Mouse (Mus musculus) forebrain, postnatal 0 days (tissue): ENCODE data around the gene Slc6a21. TPM values are rescaled to one million over a fixed set of nuclear protein-coding genes. Genes with fewer than 3 reads are reported as not detected.

Source experiments
- ATAC-seq: fragments of 200-750 bp; cut with Nextera tagmentation; 2 replicates; pipeline ENCODE4 v1.8.0; 2017; ENCODE audit warnings: mild to moderate bottlenecking, moderate library complexity
- DNase-seq: peaks from one replicate; pipeline ENCODE4 v3.0.0-alpha.2; 2015
- H3K27ac ChIP-seq: fragments of 300-500 bp; sonication (generic); 2 replicates; pipeline ENCODE4 v1.5.1; 2014; ENCODE audit warnings: low read depth, mild to moderate bottlenecking, antibody characterized with exemption, low read length, moderate library complexity, mixed read lengths
- H3K27me3 ChIP-seq: fragments of 300-500 bp; sonication (generic); 2 replicates; pipeline ENCODE4 v1.6.1; 2014; ENCODE audit warnings: mild to moderate bottlenecking, low read length, mixed read lengths; ENCODE audit not compliant: insufficient read depth
- H3K36me3 ChIP-seq: fragments of 300-500 bp; sonication (generic); 2 replicates; pipeline ENCODE4 v1.6.1; 2014; ENCODE audit warnings: mild to moderate bottlenecking, moderate library complexity; ENCODE audit not compliant: insufficient read depth
- H3K4me1 ChIP-seq: fragments of 300-500 bp; sonication (generic); 2 replicates; pipeline ENCODE4 v1.6.1; 2014; ENCODE audit warnings: antibody characterized with exemption; ENCODE audit not compliant: insufficient read depth
- H3K4me2 ChIP-seq: fragments of 300-500 bp; sonication (generic); 2 replicates; pipeline ENCODE4 v1.6.1; 2014; ENCODE audit warnings: low read depth, mild to moderate bottlenecking, moderate library complexity
- H3K4me3 ChIP-seq: fragments of 300-500 bp; sonication (generic); 2 replicates; pipeline ENCODE4 v1.5.1; 2014; ENCODE audit warnings: low read depth, low read length, mixed read lengths
- H3K9ac ChIP-seq: fragments of 300-500 bp; sonication (generic); 2 replicates; pipeline ENCODE4 v1.6.1; 2014; ENCODE audit warnings: mild to moderate bottlenecking
- H3K9me3 ChIP-seq: fragments of 300-500 bp; sonication (generic); 2 replicates; pipeline ENCODE4 v1.6.1; 2016; ENCODE audit warnings: low read length
- CTCF ChIP-seq: sonication (generic); IDR thresholded peaks from 2 replicates; pipeline ENCODE4 v1.5.1; 2016; ENCODE audit warnings: antibody characterized with exemption, control low read depth, low read depth
- WGBS: fragments of 180-500 bp; shearing (Covaris S2); extraction: QIAGEN DNeasy Blood & Tissue Kit; methylation state at CpG from one replicate; pipeline ENCODE4 v1.1.7; 2014; 5-methylcytosine and 5-hydroxymethylcytosine counted together
- polyA plus RNA-seq: library from polyadenylated mRNA; unstranded; fragments of >200 nt; fragmentation: Nextera tagmentation; extraction: Ambion mirVana; gene quantifications from 2 replicates; pipeline ENCODE4 v1.2.1, GENCODE M21; 2015
- total RNA-seq: library from RNA; depleted of rRNA; stranded (reverse); fragments of >200 nt; gene quantifications from 2 replicates; pipeline ENCODE4 v1.2.3, GENCODE M21; 2014

Slc6a21 gene
- total and polyA plus RNA-seq, 2 experiments from 2014 or later, result not detected

DNA sequence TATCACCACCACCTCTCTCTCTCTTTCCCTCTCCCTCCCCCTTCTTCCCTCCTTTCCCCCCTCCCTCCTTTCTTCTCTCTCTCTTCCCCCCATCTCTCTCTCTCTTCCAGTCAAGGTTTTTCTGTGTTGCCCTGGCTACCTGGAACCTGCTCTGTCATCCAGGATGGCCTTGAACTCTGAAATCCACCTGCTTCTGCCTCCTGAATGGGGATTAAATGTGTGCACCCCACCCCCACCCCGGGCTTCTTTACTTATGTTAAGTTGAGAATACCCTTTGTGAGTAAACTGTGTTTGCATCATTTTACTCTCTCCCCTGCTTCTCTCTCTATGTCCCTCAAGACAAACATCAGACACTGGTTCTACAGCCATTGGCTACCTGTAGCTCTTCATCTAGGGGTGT is 11.8 kb upstream of the Slc6a21 start:
- no peaks in the 10 kb centered on the region for H3K27me3 ChIP-seq
- no peak overlapping the region for H3K9ac ChIP-seq
- DNase-seq, result no peak
- H3K27ac ChIP-seq, result no peak overlapping the region
- no peak for TF ChIP-seq CTCF
- no peak overlapping the region for H3K4me2 ChIP-seq
- H3K4me1 ChIP-seq, result no peaks in the 10 kb centered on the region
- 81% methylated on average over 1 of the region's 1 CpGs for WGBS
- no peaks in the 10 kb centered on the region for H3K36me3 ChIP-seq
- H3K4me3 ChIP-seq, result no peak overlapping the region
- H3K9me3 ChIP-seq, result no peaks in the 10 kb centered on the region
- ATAC-seq, result no peak

DNA sequence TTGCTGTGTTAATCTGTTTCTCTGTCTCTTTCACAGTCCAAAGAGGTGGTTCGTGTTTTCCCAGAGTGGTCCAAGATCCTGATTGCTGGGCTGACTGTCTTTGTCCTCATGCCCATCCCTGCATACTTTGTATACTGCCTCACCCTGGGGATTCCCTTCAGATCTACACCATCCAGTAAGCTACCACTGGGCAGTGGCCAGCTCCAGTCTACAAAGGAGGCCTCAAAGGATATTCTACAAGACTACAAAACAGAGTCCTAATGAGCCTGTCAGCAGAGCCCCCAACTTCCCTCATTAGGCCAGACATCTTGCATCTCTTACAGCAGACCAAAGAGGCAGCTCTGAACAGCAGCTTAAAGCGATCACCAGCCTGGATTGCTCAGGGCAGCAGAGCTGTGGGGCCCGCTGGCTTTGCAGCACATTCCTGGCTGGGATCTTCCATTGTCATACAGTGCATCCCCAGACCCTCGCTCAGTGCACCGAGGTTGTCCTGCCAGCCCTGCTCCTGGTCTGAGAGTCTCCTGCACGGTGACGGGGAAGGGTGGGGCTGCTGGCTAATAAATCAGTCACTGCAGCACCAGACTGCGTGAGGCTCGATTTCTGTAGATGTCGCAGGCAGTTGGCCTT is 4.4 kb upstream of the Slc6a21 start:
- Histone ChIP-seq H3K27ac (no peak overlapping the region), H3K4me2 (no peak overlapping the region), H3K4me3 (no peak overlapping the region), H3K27me3 (no peaks in the 10 kb centered on the region), H3K9ac (no peak overlapping the region), H3K9me3 (no peaks in the 10 kb centered on the region), H3K4me1 (no peaks in the 10 kb centered on the region), H3K36me3 (no peaks in the 10 kb centered on the region)
- 0 out of 2 replicates have a peak, but pooled peaks have one; percentile 32 for ATAC-seq
- whole genome bisulfite sequencing, result 30% methylated on average over 10 of the region's 10 CpGs
- DNase-seq, result no peak
- no peak for TF ChIP-seq CTCF

DNA sequence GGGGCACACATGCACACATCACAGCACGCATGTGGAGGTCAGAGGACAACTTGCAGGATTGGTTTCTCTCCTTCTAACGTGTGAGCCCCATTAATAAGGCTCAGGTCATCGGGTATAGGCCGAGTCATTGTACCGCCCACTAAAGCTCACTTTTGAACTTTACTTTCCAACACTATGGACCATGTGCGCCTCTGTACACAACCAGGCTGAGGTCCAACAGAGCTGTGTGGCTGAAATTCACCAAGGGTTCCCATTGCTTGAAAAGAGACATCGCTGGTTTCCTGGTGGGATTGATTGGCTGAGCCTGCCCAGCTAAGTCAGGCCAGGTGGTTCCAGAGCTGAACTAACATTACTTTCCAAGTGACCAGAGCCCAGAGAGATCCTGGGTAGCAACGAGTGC is 3.6 kb upstream of the Slc6a21 start:
- DNase-seq, result no peak
- Histone ChIP-seq H3K4me3 (no peak overlapping the region), H3K9ac (no peak overlapping the region), H3K4me2 (no peak overlapping the region), H3K36me3 (no peaks in the 10 kb centered on the region), H3K9me3 (no peaks in the 10 kb centered on the region), H3K27ac (no peak overlapping the region), H3K4me1 (no peaks in the 10 kb centered on the region), H3K27me3 (no peaks in the 10 kb centered on the region)
- TF ChIP-seq CTCF, result no peak
- ATAC-seq, result no peak
- WGBS, result 92% methylated on average over 8 of the region's 8 CpGs

DNA sequence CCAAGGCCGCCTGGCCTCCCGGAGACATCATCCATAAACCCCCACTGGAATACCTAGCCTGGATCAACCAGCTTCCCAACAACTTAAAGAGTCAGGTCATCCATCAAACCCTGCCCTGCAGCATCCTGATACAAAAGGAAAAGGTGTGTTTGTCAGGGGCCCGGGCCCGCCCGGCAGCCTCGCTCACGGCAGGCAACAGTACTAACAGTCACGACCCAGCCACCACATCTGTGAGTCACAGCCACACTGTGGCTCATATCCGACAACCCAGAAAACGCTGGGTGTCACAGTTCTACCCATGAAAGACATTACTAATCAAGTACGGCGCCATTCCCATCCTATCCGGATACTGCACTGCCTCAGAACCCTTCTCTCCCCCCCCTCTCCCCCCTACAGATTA is 9.2 kb downstream of the Slc6a21 start:
- Histone ChIP-seq H3K4me3 (no peak overlapping the region), H3K36me3 (no peaks in the 10 kb centered on the region), H3K27me3 (no peaks in the 10 kb centered on the region), H3K4me1 (no peaks in the 10 kb centered on the region), H3K4me2 (no peak overlapping the region), H3K27ac (no peak overlapping the region), H3K9me3 (no peaks in the 10 kb centered on the region), H3K9ac (no peak overlapping the region)
- TF ChIP-seq CTCF, result no peak
- no peak for DNase-seq
- 87% methylated on average over 13 of the region's 13 CpGs for WGBS
- ATAC-seq, result no peak

DNA sequence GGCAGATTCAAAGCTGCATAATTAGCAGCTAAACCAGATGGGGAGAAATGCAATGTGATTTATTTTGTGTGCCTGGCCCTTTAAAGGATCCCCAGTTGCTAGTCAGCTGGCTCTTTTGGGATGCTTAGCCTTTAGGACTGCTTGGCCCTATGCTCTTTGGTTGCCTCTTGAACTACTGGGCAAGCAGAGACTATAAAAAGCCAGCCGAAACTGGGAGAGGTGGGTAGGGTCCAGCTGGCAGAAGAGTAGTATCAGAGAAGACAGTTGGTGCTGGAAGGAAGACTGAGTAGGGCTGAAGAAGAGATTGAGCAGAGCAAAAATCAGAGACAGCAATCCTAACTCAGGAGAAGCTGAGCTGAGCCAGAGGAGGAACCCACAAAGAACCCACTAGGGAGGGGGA is 19.3 kb downstream of the Slc6a21 start:
- WGBS, result 54% methylated on average over 1 of the region's 1 CpGs
- no peak for TF ChIP-seq CTCF
- ATAC-seq (no peak), DNase-seq (no peak)
- no peak overlapping the region for H3K27ac ChIP-seq
- H3K27me3 ChIP-seq, result no peaks in the 10 kb centered on the region
- H3K9me3 ChIP-seq, result no peaks in the 10 kb centered on the region
- no peak overlapping the region for H3K4me2 ChIP-seq
- H3K36me3 ChIP-seq, result no peaks in the 10 kb centered on the region
- H3K9ac ChIP-seq, result no peak overlapping the region
- peaks cover 5% of the 10 kb centered on the region for H3K4me1 ChIP-seq
- H3K4me3 ChIP-seq, result no peak overlapping the region

DNA sequence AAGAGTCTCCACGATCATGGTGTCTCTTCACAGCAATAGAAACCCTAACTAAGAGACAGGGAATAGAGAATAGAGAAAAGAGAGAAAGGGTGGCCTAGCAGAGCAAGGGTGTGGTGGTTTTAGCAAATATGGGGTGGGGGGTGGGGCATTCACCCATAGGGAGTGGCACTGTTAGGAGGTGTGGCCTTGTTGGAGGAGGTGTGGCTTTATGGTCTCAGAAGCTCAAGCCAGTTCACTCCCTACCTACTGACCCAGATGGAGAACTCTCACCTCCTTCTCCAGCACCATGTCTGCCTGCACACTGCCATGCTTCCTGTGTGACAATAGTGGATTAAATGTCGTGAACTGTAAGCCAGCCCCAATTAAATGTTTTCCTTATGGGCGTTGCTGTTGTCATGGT is 20.2 kb downstream of the Slc6a21 start:
- Histone ChIP-seq H3K36me3 (no peaks in the 10 kb centered on the region), H3K9ac (no peak overlapping the region), H3K4me1 (peaks cover 5% of the 10 kb centered on the region), H3K4me2 (no peak overlapping the region), H3K27me3 (no peaks in the 10 kb centered on the region), H3K9me3 (no peaks in the 10 kb centered on the region), H3K4me3 (no peak overlapping the region), H3K27ac (no peak overlapping the region)
- no peak for TF ChIP-seq CTCF
- 52% methylated on average over 3 of the region's 3 CpGs for WGBS
- no peak for DNase-seq
- no peak for ATAC-seq

DNA sequence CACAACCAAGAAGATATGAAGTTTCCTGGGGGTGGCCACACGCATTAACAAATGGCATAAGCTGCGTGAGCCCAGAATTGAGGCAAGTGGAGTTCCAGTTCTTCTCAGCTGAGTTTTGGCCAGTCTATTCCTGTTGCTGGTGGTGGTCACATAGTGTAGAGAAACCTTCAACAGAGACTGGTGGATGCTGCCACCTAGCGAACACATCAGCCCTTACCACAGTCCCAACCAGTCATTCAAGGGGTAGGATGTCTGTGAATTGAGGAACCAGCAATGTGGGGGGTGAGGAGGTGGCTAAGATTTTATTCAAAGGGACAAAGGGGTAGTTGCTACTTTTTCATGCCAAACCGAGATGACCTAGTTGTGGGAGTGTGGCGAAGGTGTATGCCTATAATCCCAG is 22.4 kb downstream of the Slc6a21 start:
- Histone ChIP-seq H3K4me1 (peaks cover 8% of the 10 kb centered on the region), H3K27me3 (no peaks in the 10 kb centered on the region), H3K27ac (0 out of 2 replicates have a peak overlapping the region, but pooled peaks have one; percentile 15), H3K4me3 (no peak overlapping the region), H3K9ac (no peak overlapping the region), H3K4me2 (no peak overlapping the region), H3K9me3 (no peaks in the 10 kb centered on the region), H3K36me3 (0 out of 2 replicates have a peak, but pooled peaks cover 8% of the 10 kb centered on the region)
- ATAC-seq (peak; percentile 94), DNase-seq (peak; percentile 87)
- WGBS, result 14% methylated on average over 5 of the region's 5 CpGs
- TF ChIP-seq CTCF, result peak; percentile 92
